Mouse (Mus musculus): ENCODE results near the gene Ddah2.

GRCm38 (mm10) chr17:35102299-35102698 is 43.5 kb downstream of the Ddah2 start:
- no peak for TF ChIP-seq POLR2A (IDR thresholded peaks at IDR 0.05; ENCODE audit: low read depth, low read length)
- no peak for TF ChIP-seq CTCF (IDR thresholded peaks at IDR 0.05; ENCODE audit: extremely low read depth, insufficient read depth, insufficient read length, insufficient replicate concordance)

Data from spleen, adult 2 months (tissue).